Mouse (Mus musculus): ENCODE measurements around the gene Prtn3.
A peak's percentile ranks its signal among the peaks of the same experiment; 100 is the strongest.

The Prtn3 gene

DNA sequence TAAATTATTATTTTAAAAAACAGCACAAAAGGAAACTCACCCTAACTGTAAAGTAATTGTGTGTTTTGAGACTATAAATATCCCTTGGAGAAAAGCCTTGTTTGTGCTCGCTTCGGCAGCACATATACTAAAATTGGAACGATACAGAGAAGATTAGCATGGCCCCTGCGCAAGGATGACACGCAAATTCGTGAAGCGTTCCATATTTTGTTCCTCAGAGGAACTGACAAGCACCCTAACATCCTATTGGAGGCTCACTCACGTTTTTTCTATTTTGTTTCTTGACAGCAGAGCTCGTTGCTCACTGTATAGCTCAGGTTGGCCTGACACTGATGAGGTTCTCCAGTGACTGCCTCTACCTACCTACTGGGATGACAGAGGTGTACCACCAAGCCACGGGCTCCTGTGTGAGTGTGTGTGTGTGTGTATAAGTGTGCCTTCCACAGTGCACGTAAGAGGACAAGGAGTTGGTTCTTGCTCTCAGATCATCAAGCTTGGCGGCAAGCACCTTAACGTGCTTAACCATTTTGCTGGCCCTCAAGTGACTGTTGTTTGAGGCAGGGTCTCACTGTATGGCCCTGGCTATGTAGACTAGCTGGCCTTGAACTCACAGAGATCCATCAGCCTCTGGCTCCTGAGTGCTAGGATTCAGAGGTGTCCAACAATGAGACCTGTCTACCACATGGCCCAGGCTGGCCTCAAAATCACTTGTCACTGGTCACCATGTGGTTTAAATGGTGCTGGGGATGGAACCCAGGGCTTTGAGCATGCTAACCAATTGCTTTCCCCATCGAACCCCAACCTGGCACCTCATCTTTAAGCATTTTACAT lies 35.0 kb downstream of the Prtn3 start:
- DNase-seq (ENCODE audit: low read depth, low spot score) = peak; percentile 75

DNA sequence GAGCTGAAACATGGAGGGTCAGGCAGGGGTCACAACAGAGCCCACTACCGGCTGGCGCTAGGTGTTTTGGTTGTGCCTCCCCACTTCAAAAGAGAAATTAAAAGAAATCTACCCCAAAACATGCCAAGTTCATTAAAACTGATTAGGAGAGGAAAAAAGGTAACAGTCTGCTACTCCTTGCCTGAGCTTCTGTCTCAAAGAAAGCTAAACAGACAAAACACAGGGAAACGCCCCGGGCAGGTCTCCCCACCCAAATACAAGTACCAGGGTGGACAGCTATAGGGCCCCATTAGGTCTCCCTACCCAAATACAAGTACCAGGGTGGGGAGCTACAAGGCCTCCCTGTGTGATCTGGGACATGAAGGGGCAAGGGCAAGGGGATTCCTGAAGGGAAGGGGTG lies 36.3 kb downstream of the Prtn3 start, which contains the start of gene Gm26602:
Gm26602 (plus strand) TSS at position 301 of the 400 bp plus-strand sequence.
- DNase-seq (ENCODE audit: low read depth, low spot score) = no peak

- DNase-seq (ENCODE audit: low read depth, low spot score) = no peak
Measured at GRCm38 (mm10) chr10:79912412-79912811, 38.1 kb downstream of the Prtn3 start.

DNA sequence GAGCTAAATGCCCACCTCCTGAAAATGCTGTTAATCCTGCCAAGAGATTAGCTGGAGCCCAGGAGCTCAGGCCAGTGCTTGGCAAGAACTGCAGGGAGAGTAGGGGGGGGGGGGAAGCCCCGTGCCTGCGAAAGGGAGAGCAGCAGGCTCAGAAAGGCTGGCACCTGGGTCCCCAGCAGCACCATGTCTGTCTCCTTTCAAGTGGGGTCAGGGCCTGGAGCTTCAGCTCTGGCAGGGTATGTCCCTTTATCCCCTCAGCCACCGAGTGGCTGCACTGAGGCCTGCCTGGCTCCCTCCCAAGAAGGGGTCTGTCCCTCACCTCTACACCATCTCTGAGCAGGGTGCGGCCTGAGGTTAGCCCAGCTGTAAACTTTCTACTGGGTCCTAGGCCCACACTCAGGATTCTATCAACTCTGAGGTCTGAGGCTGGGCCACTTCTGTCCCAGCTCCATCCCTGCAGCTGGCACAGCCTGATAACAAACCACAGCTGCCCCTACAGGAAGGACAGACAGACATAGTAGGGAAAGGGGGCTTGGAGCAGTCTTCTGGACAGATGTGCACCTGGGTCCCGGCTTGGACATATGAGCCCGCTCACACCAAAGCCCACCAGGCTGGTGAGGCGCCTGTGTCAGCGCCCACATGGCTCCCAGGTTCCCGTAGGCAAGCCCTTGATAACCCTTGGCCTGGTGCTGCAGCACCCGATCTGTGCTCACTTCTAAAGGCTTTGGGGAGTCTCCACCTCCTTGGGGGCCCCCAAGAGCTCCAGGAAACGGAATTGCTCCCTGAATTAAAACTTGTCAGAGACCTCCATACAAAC lies 40.1 kb downstream of the Prtn3 start:
- no peak for DNase-seq (ENCODE audit: low read depth, low spot score)

GRCm38 (mm10) chr10:79914948-79915596 lies 40.8 kb downstream of the Prtn3 start:
- DNase-seq (ENCODE audit: low read depth, low spot score) = no peak

DNA sequence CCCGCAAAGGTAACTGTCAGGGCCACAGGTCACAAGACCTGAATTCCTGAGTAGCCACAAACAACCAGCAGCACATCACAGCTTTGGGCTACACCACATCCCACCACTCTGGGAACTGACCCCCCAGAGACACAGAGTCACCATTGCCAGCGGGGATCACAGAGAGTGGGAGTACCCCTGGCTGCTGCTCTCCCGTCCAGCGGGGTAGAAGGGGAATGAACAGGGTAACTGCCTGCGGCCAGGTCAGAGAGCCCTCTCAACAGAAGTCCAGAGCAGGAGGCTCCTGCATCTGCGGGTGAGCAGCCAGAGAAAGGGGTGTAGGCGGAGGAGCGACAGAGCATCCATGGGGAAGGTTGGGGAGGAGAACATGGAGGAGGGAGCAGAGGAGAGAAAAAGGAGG lies 41.8 kb downstream of the Prtn3 start:
- DNase-seq (ENCODE audit: low read depth, low spot score) = no peak

GRCm38 (mm10) chr10:79916808-79917531 lies 42.7 kb downstream of the Prtn3 start, which contains the start of gene Kiss1r:
Gene Kiss1r (plus strand): TSS chr10:79916971.
- peak; percentile 70 for DNase-seq (ENCODE audit: low read depth, low spot score)

DNA sequence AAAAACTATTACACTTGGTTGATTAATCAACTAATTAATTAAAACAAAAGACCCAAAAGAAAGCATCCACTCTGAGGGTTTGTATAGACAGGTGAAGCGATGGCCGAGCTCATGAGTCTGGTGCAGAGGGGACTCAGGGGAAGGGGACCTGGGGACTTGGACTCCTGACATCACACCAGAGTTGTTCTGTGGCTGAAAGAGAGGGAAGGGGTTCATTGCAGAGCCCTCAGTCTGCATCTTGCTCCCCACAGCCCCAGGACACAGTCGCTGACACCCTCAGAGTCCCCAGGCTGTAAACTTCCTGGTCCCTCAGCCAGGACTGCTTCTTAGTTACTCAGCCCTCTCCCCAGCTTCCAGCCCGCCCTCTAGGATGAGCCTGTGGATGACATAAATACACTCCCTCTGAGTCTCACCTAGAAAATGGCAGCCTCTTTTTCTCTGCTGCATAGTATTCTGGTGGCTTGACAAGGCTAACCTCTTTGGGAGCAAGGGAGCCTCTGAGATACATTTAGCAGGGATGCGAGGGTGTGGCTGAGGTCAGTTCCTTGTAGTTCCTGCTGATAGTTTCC lies 43.3 kb downstream of the Prtn3 start:
- DNase-seq (ENCODE audit: low read depth, low spot score) = no peak

GRCm38 (mm10) chr10:79918231-79919078 lies 44.2 kb downstream of the Prtn3 start:
- DNase-seq (ENCODE audit: low read depth, low spot score) = no peak

DNA sequence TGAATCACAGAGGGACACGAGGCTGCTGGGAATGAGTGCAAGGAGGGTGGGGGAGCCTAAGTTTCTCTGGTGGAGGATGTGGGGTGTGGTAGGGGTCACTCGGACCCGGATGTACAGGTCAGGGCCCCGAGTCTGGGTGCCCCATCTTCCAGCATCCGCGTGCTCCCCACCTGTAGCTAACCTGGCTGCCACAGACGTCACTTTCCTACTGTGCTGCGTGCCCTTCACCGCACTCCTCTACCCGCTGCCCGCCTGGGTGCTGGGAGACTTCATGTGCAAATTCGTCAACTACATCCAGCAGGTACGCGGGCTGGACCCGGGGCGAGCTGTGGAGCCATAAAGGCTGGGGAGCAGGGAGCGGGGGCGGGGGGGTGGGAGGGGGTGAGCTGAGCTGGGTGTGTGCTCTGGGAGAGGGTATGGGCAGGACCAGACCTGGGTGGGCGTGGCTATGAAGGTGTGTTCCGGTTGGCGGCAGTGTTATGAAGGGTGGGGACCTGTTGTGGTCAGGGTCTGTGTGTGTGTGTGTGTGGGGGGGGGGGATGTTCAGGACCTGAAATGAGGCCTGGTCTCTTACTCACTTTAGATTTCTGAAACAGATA lies 45.1 kb downstream of the Prtn3 start:
- DNase-seq (ENCODE audit: low read depth, low spot score) = no peak

DNA sequence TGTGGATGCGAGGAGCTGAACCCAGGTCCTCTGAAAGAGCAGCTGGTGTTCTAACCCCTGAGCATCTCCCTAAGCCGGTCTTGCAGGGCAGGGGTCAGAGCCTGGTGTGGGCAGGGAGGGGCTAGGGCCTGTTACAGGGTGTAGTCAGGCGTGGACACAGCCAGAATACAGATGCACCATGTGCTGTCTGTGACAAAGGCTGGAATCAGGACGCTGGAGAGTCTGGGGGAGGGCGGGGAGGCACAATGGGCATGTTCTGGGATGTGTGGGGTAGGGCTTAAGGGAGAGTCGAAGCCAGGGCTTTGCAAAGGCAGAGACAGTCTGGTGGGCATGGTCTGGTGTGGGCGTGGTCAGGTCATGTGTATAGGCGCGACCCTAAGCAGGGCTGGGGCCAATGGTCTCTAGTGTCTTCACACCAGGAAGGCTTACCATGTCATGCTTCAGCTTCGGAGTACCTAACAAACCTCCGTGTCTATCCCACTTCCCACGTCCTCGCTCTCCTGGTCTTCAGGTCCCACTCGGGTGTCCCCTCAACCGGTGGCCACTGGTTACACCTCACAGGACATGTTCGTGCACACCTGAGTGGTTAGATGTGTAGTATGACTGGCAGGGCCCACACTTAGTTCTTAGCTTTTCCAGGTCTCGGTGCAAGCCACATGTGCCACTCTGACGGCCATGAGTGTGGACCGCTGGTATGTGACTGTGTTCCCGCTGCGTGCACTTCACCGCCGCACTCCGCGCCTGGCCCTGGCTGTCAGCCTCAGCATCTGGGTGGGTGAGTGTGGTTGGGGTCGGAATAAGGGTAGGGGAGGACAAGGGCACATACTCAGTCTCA lies 46.0 kb downstream of the Prtn3 start:
- DNase-seq (ENCODE audit: low read depth, low spot score) = no peak

GRCm38 (mm10) chr10:79920958-79921535 lies 46.8 kb downstream of the Prtn3 start, which contains the start of gene R3hdm4:
Gene R3hdm4 (minus strand): TSS chr10:79921208.
- DNase-seq (ENCODE audit: low read depth, low spot score) = no peak

- DNase-seq (ENCODE audit: low read depth, low spot score) = no peak
Measured at GRCm38 (mm10) chr10:79921572-79921971, 47.3 kb downstream of the Prtn3 start.

GRCm38 (mm10) chr10:79924998-79925784 lies 50.9 kb downstream of the Prtn3 start:
- peak; percentile 82 for DNase-seq (ENCODE audit: low read depth, low spot score)

GRCm38 (mm10) chr10:79925785-79926490 lies 51.7 kb downstream of the Prtn3 start:
- DNase-seq (ENCODE audit: low read depth, low spot score) = peak; percentile 39

DNA sequence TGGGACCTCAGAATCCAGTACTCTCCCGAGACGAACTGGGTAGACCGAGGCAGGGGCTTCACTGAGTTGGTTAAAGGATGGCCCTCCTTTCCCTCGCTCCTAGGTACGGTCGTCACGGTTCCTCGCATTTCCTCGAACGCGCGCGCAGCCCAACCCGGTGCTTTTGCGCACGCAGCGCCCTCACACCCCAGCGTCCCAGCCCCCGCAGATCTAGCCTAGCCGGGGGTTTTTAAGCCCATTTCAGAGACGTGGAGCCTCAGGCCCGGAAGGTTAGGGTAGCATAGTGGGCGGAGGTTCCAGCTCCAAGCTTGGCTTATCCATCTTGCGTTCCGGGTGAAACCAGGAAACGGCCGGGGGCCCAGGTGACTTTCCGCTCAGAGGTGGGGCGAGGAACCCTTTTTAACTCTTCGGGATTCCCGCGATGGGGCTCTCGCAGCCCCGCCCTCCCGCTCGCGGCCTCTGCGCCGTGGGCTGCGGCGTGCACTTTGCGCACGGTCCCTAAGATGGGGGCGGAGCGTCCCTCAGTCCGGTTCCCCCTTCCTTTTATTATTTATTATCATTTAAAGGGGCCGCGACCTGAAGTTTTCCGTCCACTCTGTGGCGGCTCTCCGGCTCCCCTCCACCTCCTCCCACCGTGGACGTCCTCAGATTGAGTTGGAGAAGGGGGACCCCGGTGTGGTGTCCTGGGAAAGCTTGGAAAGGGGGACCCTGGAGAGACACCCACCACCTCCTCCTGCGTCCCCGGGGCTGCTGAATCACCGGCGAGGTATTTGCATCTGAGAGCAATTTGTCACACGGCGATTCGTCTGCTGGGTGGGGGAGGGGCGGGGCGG lies 52.4 kb downstream of the Prtn3 start, which contains the start of gene Arid3a:
Arid3a (plus strand) TSS at position 553 of the 833 bp plus-strand sequence.
- DNase-seq (ENCODE audit: low read depth, low spot score) = peak; percentile 90
